Mouse (Mus musculus): ENCODE results near the gene Zbtb38. TPM values are rescaled to one million over a fixed set of nuclear protein-coding genes. Genes with fewer than 3 reads are reported as not detected.
"Not testable (repeated sequence)": the region's sequence is repeated elsewhere in the genome, so short reads cannot be mapped to it uniquely, and the experiment has no call there.

Zbtb38 gene
- polyA plus RNA-seq, 1 experiment from 2014 or later: 13.4 TPM

DNA sequence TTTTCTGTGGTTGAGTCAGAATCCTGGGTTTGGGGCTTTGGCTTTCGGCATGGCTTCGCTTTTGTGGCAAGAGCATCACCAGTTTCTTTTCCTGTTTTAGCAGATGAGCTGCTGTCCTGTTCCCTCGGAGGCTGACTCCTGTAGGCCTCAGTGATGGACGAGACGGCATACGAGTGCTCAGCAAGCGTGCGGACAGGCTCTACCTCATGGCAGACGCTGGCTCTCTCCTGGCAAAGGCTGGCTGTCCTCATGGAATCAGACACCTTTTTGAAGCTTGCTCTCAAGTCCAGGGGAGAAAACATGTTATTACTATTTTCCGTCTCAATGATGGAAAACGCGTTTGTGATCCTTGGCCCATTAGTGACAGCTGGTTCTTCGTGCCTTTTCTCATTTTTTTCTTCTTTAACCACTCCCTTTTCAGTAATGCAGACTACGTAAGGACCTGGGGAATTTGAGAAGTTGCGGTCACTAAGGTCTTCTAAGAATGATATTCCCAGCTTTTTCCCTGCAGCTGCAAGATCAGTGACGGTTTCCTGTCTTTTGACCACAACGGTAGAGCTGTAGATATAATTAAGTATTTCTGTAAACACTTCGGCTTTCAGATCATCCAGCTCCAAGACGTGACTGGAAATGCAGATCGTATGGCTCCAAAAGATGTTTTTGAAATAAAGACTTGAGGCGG lies 64.3 kb downstream of the Zbtb38 start:
- H3K4me3 ChIP-seq: no peak overlapping the region
- no peak overlapping the region for H3K27ac ChIP-seq
- peaks cover 47% of the 10 kb centered on the region for H3K36me3 ChIP-seq
- H3K4me1 ChIP-seq: peaks cover 18% of the 10 kb centered on the region
- no peak for DNase-seq (ENCODE audit: low spot score)
- H3K27me3 ChIP-seq (ENCODE audit: insufficient read depth, poor library complexity, severe bottlenecking): no peaks in the 10 kb centered on the region
- 88% methylated on average over 21 of the region's 21 CpGs for WGBS
- no peaks in the 10 kb centered on the region for H3K9me3 ChIP-seq

DNA sequence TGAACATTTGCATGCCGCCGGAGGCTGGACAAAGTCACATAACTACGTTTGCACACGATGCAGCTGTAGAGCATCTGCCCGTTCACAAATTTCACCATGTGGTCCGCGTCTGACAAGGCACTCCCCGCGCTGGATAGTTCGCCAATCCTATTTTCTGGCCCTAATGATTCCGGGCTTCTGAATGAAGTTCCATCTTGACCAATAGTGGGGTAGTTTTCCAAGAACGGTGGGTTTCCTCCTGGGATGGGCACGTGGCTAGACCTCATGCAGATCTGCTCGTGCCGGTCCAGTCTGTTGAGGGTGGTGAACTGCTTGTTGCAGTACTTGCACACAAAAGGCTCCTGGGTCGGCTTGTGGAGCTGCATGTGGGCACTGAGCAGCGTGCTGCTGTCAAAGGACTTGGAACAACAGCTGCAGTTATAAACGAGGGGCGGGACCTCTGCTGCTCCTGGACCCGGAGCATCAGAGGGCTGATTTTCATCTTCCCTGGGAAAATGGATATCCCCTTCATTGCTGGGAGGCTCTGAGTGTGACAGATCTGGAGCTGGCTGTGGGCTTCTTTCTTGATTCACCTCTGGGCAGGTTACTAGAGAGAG lies 64.9 kb downstream of the Zbtb38 start:
- Histone ChIP-seq H3K4me1 (peaks cover 18% of the 10 kb centered on the region), H3K27me3 (ENCODE audit: insufficient read depth, poor library complexity, severe bottlenecking) (no peaks in the 10 kb centered on the region), H3K36me3 (peaks cover 47% of the 10 kb centered on the region), H3K27ac (no peak overlapping the region), H3K9me3 (no peaks in the 10 kb centered on the region), H3K4me3 (no peak overlapping the region)
- no peak for DNase-seq (ENCODE audit: low spot score)
- WGBS: 90% methylated on average over 20 of the region's 20 CpGs

DNA sequence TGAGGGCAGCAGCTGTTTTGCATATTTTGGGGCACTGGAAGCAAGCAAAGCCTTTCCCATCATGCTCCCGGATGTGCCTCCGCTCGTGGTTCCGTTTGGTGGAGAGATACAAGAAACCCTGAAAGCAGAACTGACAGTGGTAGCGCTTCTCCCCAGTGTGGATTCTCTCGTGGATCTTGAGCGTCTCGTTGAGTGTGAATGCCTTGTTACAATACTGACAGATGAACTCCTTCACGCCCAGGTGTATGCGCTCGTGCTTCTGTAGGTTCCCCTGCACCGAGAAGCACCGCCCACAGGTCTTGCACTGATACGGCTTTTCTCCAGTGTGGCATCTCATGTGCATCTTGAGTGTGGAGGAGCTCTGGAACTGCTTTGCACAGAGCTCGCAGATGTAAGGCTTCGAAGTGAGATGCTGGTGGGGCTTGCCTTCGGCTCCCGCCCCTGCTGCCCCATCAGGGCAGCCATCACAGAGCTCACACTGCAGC lies 67.0 kb downstream of the Zbtb38 start:
- 88% methylated on average over 18 of the region's 18 CpGs for WGBS

DNA sequence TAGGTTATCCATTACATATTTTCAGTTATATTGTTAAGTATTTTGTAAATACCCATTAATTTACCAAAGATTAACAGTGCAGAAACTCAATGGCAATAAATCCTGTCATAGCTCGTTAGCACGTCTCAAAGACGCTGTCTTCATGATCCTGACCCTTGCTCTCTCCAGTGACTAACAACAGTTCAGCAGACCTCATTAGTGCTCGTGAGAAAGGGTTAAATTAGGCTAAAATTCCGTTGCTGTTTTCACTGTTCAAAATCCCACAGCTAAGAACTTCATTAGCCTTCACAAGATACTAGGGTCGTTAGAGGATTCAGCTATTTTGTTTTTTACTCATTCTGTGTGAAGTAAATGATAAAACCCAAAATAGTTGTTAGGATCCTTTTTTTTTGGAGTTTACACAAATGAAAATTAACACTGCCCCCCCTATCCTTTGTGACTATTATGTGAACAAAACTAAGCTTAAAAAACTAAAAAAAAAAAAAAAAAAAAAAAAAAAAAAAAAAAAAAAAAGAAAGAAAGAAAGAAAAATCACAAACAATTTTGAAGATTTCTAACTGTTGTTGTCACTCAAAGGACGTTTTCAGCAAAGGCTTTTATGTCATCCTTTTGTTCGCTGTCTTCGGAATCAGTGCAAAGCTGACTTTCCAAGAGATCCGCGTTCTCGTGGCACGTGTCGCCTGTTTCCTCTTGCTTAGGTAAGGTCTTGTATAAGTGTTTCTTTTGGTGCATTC lies 67.6 kb downstream of the Zbtb38 start:
- Histone ChIP-seq H3K36me3 (peaks cover 54% of the 10 kb centered on the region), H3K4me1 (peaks cover 13% of the 10 kb centered on the region)

More for the DNA sequence above, 67.0 kb downstream of the Zbtb38 start:
- Histone ChIP-seq H3K36me3 (peaks cover 54% of the 10 kb centered on the region), H3K27ac (0 out of 2 replicates have a peak overlapping the region, but pooled peaks have one; percentile 29), H3K4me1 (peaks cover 17% of the 10 kb centered on the region), H3K4me3 (no peak overlapping the region), H3K27me3 (ENCODE audit: insufficient read depth, poor library complexity, severe bottlenecking) (no peaks in the 10 kb centered on the region), H3K9me3 (no peaks in the 10 kb centered on the region)
- no peak for DNase-seq (ENCODE audit: low spot score)

GRCm38 (mm10) chr9:96684165-96684792 lies 68.4 kb downstream of the Zbtb38 start:
- Histone ChIP-seq H3K27ac (no peak overlapping the region), H3K36me3 (peaks cover 54% of the 10 kb centered on the region), H3K4me1 (peaks cover 10% of the 10 kb centered on the region), H3K4me3 (no peak overlapping the region), H3K27me3 (ENCODE audit: insufficient read depth, poor library complexity, severe bottlenecking) (no peaks in the 10 kb centered on the region), H3K9me3 (no peaks in the 10 kb centered on the region)
- no peak for DNase-seq (ENCODE audit: low spot score)
- WGBS: 68% methylated on average over 4 of the region's 4 CpGs

More for the DNA sequence above, 67.6 kb downstream of the Zbtb38 start:
- WGBS: 85% methylated on average over 14 of the region's 14 CpGs
- H3K27me3 ChIP-seq (ENCODE audit: insufficient read depth, poor library complexity, severe bottlenecking): no peaks in the 10 kb centered on the region
- H3K9me3 ChIP-seq: no peaks in the 10 kb centered on the region
- H3K27ac ChIP-seq: no peak overlapping the region
- no peak for DNase-seq (ENCODE audit: low spot score)
- no peak overlapping the region for H3K4me3 ChIP-seq

DNA sequence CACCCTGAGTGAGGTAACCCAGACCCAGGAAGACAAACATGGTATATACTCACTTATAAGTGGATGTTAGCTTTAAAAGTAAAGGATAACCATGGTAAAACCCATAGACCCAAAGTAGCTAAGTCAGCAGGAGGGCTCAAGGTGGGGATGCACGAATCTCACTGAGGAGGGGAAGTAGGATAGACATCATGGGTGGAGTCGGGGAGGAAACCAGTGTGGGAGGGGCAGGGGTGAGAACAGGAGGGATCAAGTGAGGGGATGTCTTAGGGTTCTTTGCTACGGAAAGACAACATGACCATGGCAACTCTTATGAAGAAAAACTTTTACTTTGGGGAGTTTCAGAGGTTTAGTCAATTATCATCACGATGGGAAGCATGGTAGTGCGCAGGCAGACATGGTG lies 74.0 kb downstream of the Zbtb38 start:
- no peaks in the 10 kb centered on the region for H3K4me1 ChIP-seq
- no peak overlapping the region for H3K27ac ChIP-seq
- H3K9me3 ChIP-seq: no peaks in the 10 kb centered on the region
- DNase-seq (ENCODE audit: low spot score): no peak
- no peak overlapping the region for H3K4me3 ChIP-seq
- peaks cover 10% of the 10 kb centered on the region; the same call in 1 of the 2 replicates for H3K36me3 ChIP-seq
- no peaks in the 10 kb centered on the region for H3K27me3 ChIP-seq (ENCODE audit: insufficient read depth, poor library complexity, severe bottlenecking)
- WGBS: 73% methylated on average over 5 of the region's 5 CpGs

- H3K27me3 ChIP-seq (ENCODE audit: insufficient read depth, poor library complexity, severe bottlenecking); DNase-seq (ENCODE audit: low spot score); H3K9me3 ChIP-seq; H3K4me1 ChIP-seq; H3K27ac ChIP-seq; H3K4me3 ChIP-seq: not testable (repeated sequence)
- WGBS: 81% methylated on average over 5 of the region's 5 CpGs
- peaks cover 10% of the 10 kb centered on the region; the same call in 1 of the 2 replicates for H3K36me3 ChIP-seq
Measured at GRCm38 (mm10) chr9:96677711-96678110, 74.9 kb downstream of the Zbtb38 start.

DNA sequence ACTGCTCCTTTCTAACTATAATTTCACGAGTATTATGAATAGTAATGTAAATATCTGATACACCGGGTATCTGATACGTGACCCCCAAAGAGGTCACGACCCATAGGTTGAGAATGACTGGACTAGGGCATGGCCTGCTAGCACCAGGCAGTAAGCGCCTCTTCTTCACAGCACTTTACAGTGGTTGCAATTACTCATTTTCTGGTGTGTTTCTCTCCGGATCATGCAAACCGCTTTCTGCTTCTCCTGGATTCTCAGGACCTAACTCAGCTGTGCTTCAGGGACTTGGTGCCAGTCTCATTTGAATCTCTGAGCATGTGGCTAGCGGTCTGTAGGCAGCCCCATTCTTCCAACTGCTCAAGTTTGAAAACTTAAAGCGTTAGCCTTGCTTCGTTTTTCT lies 76.0 kb downstream of the Zbtb38 start:
- no peak for DNase-seq (ENCODE audit: low spot score)
- peaks cover 5% of the 10 kb centered on the region; the same call in 1 of the 2 replicates for H3K36me3 ChIP-seq
- H3K4me3 ChIP-seq: no peak overlapping the region
- no peaks in the 10 kb centered on the region for H3K9me3 ChIP-seq
- H3K4me1 ChIP-seq: no peaks in the 10 kb centered on the region
- no peaks in the 10 kb centered on the region for H3K27me3 ChIP-seq (ENCODE audit: insufficient read depth, poor library complexity, severe bottlenecking)
- WGBS: 90% methylated on average over 10 of the region's 10 CpGs
- H3K27ac ChIP-seq: no peak overlapping the region

GRCm38 (mm10) chr9:96675763-96676640 lies 76.6 kb downstream of the Zbtb38 start:
- H3K27me3 ChIP-seq (ENCODE audit: insufficient read depth, poor library complexity, severe bottlenecking): no peaks in the 10 kb centered on the region
- no peak for DNase-seq (ENCODE audit: low spot score)
- WGBS: 83% methylated on average over 8 of the region's 8 CpGs

GRCm38 (mm10) chr9:96675071-96675762 lies 77.4 kb downstream of the Zbtb38 start:
- H3K27ac ChIP-seq: no peak overlapping the region
- no peaks in the 10 kb centered on the region for H3K4me1 ChIP-seq
- no peak for DNase-seq (ENCODE audit: low spot score)
- no peaks in the 10 kb centered on the region for H3K36me3 ChIP-seq
- H3K4me3 ChIP-seq: no peak overlapping the region
- 35% methylated on average over 5 of the region's 5 CpGs for WGBS
- no peaks in the 10 kb centered on the region for H3K27me3 ChIP-seq (ENCODE audit: insufficient read depth, poor library complexity, severe bottlenecking)
- no peaks in the 10 kb centered on the region for H3K9me3 ChIP-seq

More at GRCm38 (mm10) chr9:96675763-96676640, 76.6 kb downstream of the Zbtb38 start:
- H3K9me3 ChIP-seq: no peaks in the 10 kb centered on the region
- H3K36me3 ChIP-seq: no peaks in the 10 kb centered on the region
- no peaks in the 10 kb centered on the region for H3K4me1 ChIP-seq
- no peak overlapping the region for H3K27ac ChIP-seq
- H3K4me3 ChIP-seq: no peak overlapping the region

DNA sequence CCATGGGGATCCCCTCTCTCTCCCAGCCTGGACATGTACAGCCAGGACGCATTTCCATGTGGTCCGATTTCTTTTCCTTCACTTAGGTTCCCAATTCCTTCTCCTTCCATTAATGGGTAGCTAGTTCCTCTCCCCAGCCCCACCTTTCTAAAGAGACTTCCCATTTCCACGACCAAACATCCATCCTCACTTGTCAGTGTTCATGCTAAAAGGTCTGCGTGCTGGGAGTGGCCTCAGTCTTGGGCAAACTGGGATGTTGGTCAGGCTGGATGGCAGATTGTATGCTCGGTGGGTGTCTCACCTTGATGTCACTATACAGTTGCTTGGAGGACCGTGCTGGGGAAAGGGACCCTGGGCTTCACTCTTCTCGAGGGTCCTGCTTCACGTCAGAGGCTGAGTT lies 78.3 kb downstream of the Zbtb38 start:
- Histone ChIP-seq H3K27me3 (ENCODE audit: insufficient read depth, poor library complexity, severe bottlenecking) (no peaks in the 10 kb centered on the region), H3K27ac (no peak overlapping the region), H3K36me3 (no peaks in the 10 kb centered on the region), H3K4me3 (no peak overlapping the region), H3K9me3 (no peaks in the 10 kb centered on the region), H3K4me1 (peaks cover 5% of the 10 kb centered on the region; the same call in 1 of the 2 replicates)
- 75% methylated on average over 8 of the region's 8 CpGs for whole genome bisulfite sequencing
- no peak for DNase-seq (ENCODE audit: low spot score)
